Mouse (Mus musculus): Measurements from ENCODE around the gene Fgr. TPM values are rescaled to one million over a fixed set of nuclear protein-coding genes. Genes with fewer than 3 reads are reported as not detected.

The Fgr gene
- polyA plus RNA-seq, 1 experiment = 0.38 TPM

DNA sequence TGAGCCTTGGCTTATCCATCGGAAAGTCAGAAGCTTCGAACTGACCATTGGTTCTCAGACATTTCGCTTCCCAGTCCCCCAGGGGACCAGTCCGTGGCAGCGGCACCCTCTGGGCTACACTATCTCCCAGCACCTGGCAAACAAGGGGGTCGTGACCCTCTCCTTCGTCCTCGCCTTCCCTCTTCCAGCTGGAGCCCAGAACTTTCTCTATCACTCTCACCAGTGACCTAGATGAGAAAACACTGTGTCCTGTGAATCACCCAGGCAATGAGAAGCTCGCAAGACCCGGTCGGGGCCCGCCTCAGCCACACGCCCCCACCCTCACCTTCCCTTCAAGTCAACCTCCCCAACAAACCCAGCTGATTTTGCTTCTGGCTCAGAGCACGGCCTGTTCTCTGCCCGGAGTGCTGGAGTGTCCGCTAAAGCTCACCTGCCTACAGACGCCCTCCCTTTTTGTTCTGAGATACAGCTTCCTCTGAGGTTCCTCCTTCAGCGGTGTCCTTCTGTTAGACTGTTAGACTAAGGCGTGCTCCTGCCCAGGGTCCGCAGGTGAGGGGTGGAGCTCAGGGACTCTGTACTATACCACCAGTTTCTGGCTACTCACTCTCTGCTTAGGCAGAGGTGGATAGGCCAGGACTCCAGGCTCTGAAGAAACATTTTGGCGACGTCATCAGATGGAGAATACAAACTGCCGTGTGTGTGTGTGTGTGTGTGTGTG, 32.7 kb upstream of the Fgr start:
- TF ChIP-seq POLR2A (IDR thresholded peaks at IDR 0.05; ENCODE audit: borderline replicate concordance, insufficient read depth, low read length) = no peak
- no peak for TF ChIP-seq CTCF (IDR thresholded peaks at IDR 0.05; ENCODE audit: borderline replicate concordance, insufficient read depth, low read depth, low read length)
- peaks cover 13% of the 10 kb centered on the region for H3K4me1 ChIP-seq (ENCODE audit: control insufficient read depth, insufficient read depth, low read length)
- no peak for DNase-seq
- no peak overlapping the region for H3K4me3 ChIP-seq (replicated peaks; ENCODE audit: insufficient read depth, low read depth, low read length)
- no peaks in the 10 kb centered on the region for H3K27me3 ChIP-seq (ENCODE audit: control insufficient read depth, insufficient read depth, low read length)
- no peak overlapping the region for H3K27ac ChIP-seq (ENCODE audit: insufficient read depth, low read length)
- 77% methylated on average over 23 of the region's 23 CpGs for WGBS

- 64% methylated on average over 8 of the region's 8 CpGs for WGBS
- no peak overlapping the region for H3K4me3 ChIP-seq (replicated peaks; ENCODE audit: insufficient read depth, low read depth, low read length)
- DNase-seq = no peak
- H3K4me1 ChIP-seq (ENCODE audit: control insufficient read depth, insufficient read depth, low read length) = peaks cover 22% of the 10 kb centered on the region
- TF ChIP-seq POLR2A (IDR thresholded peaks at IDR 0.05; ENCODE audit: borderline replicate concordance, insufficient read depth, low read length) = no peak
- TF ChIP-seq CTCF (IDR thresholded peaks at IDR 0.05; ENCODE audit: borderline replicate concordance, insufficient read depth, low read depth, low read length) = no peak
- H3K27ac ChIP-seq (ENCODE audit: insufficient read depth, low read length) = no peak overlapping the region
- H3K27me3 ChIP-seq (ENCODE audit: control insufficient read depth, insufficient read depth, low read length) = no peaks in the 10 kb centered on the region
These were observed 30.8 kb upstream of the Fgr start for GRCm38 (mm10) chr4:132943088-132943487.

GRCm38 (mm10) chr4:132944106-132944505, 29.8 kb upstream of the Fgr start:
- WGBS = 78% methylated on average over 12 of the region's 12 CpGs
- TF ChIP-seq POLR2A (IDR thresholded peaks at IDR 0.05; ENCODE audit: borderline replicate concordance, insufficient read depth, low read length) (no peak), CTCF (IDR thresholded peaks at IDR 0.05; ENCODE audit: borderline replicate concordance, insufficient read depth, low read depth, low read length) (no peak)
- Histone ChIP-seq H3K4me3 (replicated peaks; ENCODE audit: insufficient read depth, low read depth, low read length) (no peak overlapping the region), H3K27me3 (ENCODE audit: control insufficient read depth, insufficient read depth, low read length) (no peaks in the 10 kb centered on the region), H3K27ac (ENCODE audit: insufficient read depth, low read length) (no peak overlapping the region), H3K4me1 (ENCODE audit: control insufficient read depth, insufficient read depth, low read length) (peaks cover 14% of the 10 kb centered on the region)
- no peak for DNase-seq

DNA sequence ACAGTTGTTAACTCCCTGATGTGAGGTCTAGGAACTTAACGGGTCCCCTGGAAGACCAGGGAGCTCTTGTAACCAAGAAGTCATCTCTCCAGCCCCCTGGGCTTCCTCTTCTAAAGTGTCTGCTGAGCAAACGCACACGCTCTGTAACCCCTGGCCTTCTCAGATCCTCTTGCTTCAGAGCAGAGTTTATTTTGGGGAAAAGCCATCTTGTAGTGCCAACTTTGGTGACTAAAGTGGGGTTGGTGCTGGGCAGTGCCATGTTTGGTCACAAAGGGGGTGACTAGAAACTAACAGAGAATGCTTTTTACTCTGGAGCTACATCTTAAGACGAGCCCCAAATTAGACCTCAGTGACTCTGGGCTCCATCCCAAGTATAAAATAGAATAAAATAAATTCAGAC, 29.1 kb upstream of the Fgr start:
- Histone ChIP-seq H3K27ac (ENCODE audit: insufficient read depth, low read length) (no peak overlapping the region), H3K27me3 (ENCODE audit: control insufficient read depth, insufficient read depth, low read length) (no peaks in the 10 kb centered on the region), H3K4me1 (ENCODE audit: control insufficient read depth, insufficient read depth, low read length) (peaks cover 14% of the 10 kb centered on the region), H3K4me3 (replicated peaks; ENCODE audit: insufficient read depth, low read depth, low read length) (no peak overlapping the region)
- DNase-seq = no peak
- TF ChIP-seq CTCF (IDR thresholded peaks at IDR 0.05; ENCODE audit: borderline replicate concordance, insufficient read depth, low read depth, low read length) = no peak
- no peak for TF ChIP-seq POLR2A (IDR thresholded peaks at IDR 0.05; ENCODE audit: borderline replicate concordance, insufficient read depth, low read length)
- 85% methylated on average over 4 of the region's 4 CpGs for WGBS

GRCm38 (mm10) chr4:132945261-132946046, 28.4 kb upstream of the Fgr start:
- DNase-seq = peak; percentile 79 to 90
- Histone ChIP-seq H3K4me1 (ENCODE audit: control insufficient read depth, insufficient read depth, low read length) (peaks cover 14% of the 10 kb centered on the region), H3K27me3 (ENCODE audit: control insufficient read depth, insufficient read depth, low read length) (no peaks in the 10 kb centered on the region), H3K27ac (ENCODE audit: insufficient read depth, low read length) (peak overlapping the region; percentile 65), H3K4me3 (replicated peaks; ENCODE audit: insufficient read depth, low read depth, low read length) (peak overlapping the region; percentile 2)
- WGBS = 6% methylated on average over 15 of the region's 15 CpGs
- TF ChIP-seq CTCF (IDR thresholded peaks at IDR 0.05; ENCODE audit: borderline replicate concordance, insufficient read depth, low read depth, low read length) (peak; percentile 97), POLR2A (IDR thresholded peaks at IDR 0.05; ENCODE audit: borderline replicate concordance, insufficient read depth, low read length) (no peak)

- no peak; the same call in 1 of the 2 replicates for TF ChIP-seq POLR2A (IDR thresholded peaks at IDR 0.05; ENCODE audit: borderline replicate concordance, insufficient read depth, low read length)
- no peak for TF ChIP-seq CTCF (IDR thresholded peaks at IDR 0.05; ENCODE audit: borderline replicate concordance, insufficient read depth, low read depth, low read length)
- peak overlapping the region; percentile 65 for H3K27ac ChIP-seq (ENCODE audit: insufficient read depth, low read length)
- peaks cover 14% of the 10 kb centered on the region for H3K4me1 ChIP-seq (ENCODE audit: control insufficient read depth, insufficient read depth, low read length)
- peak; percentile 68 to 72 for DNase-seq
- H3K4me3 ChIP-seq (replicated peaks; ENCODE audit: insufficient read depth, low read depth, low read length) = no peak overlapping the region
- WGBS = 13% methylated on average over 27 of the region's 27 CpGs
- H3K27me3 ChIP-seq (ENCODE audit: control insufficient read depth, insufficient read depth, low read length) = no peaks in the 10 kb centered on the region
These were observed 27.6 kb upstream of the Fgr start for GRCm38 (mm10) chr4:132946047-132947001.

- WGBS = 61% methylated on average over 24 of the region's 24 CpGs
- Histone ChIP-seq H3K4me1 (ENCODE audit: control insufficient read depth, insufficient read depth, low read length) (peaks cover 21% of the 10 kb centered on the region), H3K27me3 (ENCODE audit: control insufficient read depth, insufficient read depth, low read length) (no peaks in the 10 kb centered on the region), H3K4me3 (replicated peaks; ENCODE audit: insufficient read depth, low read depth, low read length) (no peak overlapping the region), H3K27ac (ENCODE audit: insufficient read depth, low read length) (no peak overlapping the region)
- no peak for TF ChIP-seq CTCF (IDR thresholded peaks at IDR 0.05; ENCODE audit: borderline replicate concordance, insufficient read depth, low read depth, low read length)
- TF ChIP-seq POLR2A (IDR thresholded peaks at IDR 0.05; ENCODE audit: borderline replicate concordance, insufficient read depth, low read length) = no peak
- no peak for DNase-seq
These were observed 23.9 kb upstream of the Fgr start for GRCm38 (mm10) chr4:132949882-132950532.
